Mouse (Mus musculus) testis, adult 2 months (tissue): ENCODE results near the gene Rhbdf1. TPM values are rescaled to one million over a fixed set of nuclear protein-coding genes. Genes with fewer than 3 reads are reported as not detected.

Experiments used
- H3K27ac ChIP-seq: fragments of 200-500 bp; 2 replicates; pipeline ENCODE4 v1.5.1; 2012; ENCODE audit warnings: low read depth, low read length; ENCODE audit not compliant: control insufficient read depth, insufficient read depth
- H3K27me3 ChIP-seq: fragments of 200-500 bp; 2 replicates; pipeline ENCODE4 v1.6.1; 2012; ENCODE audit warnings: mild to moderate bottlenecking, low read length, moderate library complexity; ENCODE audit not compliant: control insufficient read depth, insufficient read depth
- H3K36me3 ChIP-seq: fragments of 200-500 bp; 2 replicates; pipeline ENCODE4 v1.6.1; 2012; ENCODE audit warnings: mild to moderate bottlenecking, low read length; ENCODE audit not compliant: control insufficient read depth, insufficient read depth
- H3K4me1 ChIP-seq: fragments of 200-500 bp; 2 replicates; pipeline ENCODE4 v1.6.1; 2012; ENCODE audit warnings: low read length; ENCODE audit not compliant: control insufficient read depth, insufficient read depth
- H3K4me3 ChIP-seq: fragments of 200-500 bp; 2 replicates; pipeline ENCODE4 v1.5.1; 2012; ENCODE audit warnings: low read depth, mild to moderate bottlenecking, low read length, moderate library complexity, mixed read lengths; ENCODE audit not compliant: control insufficient read depth
- CTCF ChIP-seq: fragments of 200-500 bp; IDR thresholded peaks from 2 replicates; pipeline ENCODE4 v1.5.1; 2012; ENCODE audit warnings: low read depth, mild to moderate bottlenecking, inconsistent platforms, low read length, moderate library complexity; ENCODE audit not compliant: control insufficient read depth, insufficient read depth, insufficient replicate concordance
- POLR2A ChIP-seq: fragments of 200-500 bp; IDR thresholded peaks from 2 replicates; pipeline ENCODE4 v1.6.1; 2012; ENCODE audit warnings: low read depth, mild to moderate bottlenecking, inconsistent platforms, low read length, moderate library complexity; ENCODE audit not compliant: control insufficient read depth
- polyA plus RNA-seq: library from polyadenylated mRNA; depleted of rRNA; stranded (reverse); fragments of >200 nt; gene quantifications from 2 replicates; pipeline ENCODE4 v1.2.3, GENCODE M21; 2012

Gene Rhbdf1
- polyA plus RNA-seq, 1 experiment, result 9.5 TPM

- no peaks in the 10 kb centered on the region for H3K36me3 ChIP-seq
- H3K4me1 ChIP-seq, result peaks cover 10% of the 10 kb centered on the region
- H3K27me3 ChIP-seq, result 0 out of 2 replicates have a peak, but pooled peaks cover 2% of the 10 kb centered on the region
- no peak for TF ChIP-seq POLR2A
- TF ChIP-seq CTCF, result no peak
- H3K4me3 ChIP-seq, result no peak overlapping the region
- no peak overlapping the region for H3K27ac ChIP-seq
Measured at GRCm38 (mm10) chr11:32219287-32219686, 2.8 kb downstream of the Rhbdf1 start.

- Histone ChIP-seq H3K4me1 (peaks cover 10% of the 10 kb centered on the region), H3K27ac (no peak overlapping the region), H3K27me3 (0 out of 2 replicates have a peak, but pooled peaks cover 2% of the 10 kb centered on the region), H3K4me3 (no peak overlapping the region), H3K36me3 (no peaks in the 10 kb centered on the region)
- TF ChIP-seq POLR2A (no peak), CTCF (no peak)
Measured at GRCm38 (mm10) chr11:32218501-32219050, 3.5 kb downstream of the Rhbdf1 start.

- H3K27ac ChIP-seq, result no peak overlapping the region
- 0 out of 2 replicates have a peak, but pooled peaks cover 2% of the 10 kb centered on the region for H3K27me3 ChIP-seq
- no peak overlapping the region for H3K4me3 ChIP-seq
- TF ChIP-seq CTCF, result peak; percentile 43; the same call in 1 of the 2 replicates
- TF ChIP-seq POLR2A, result no peak
- H3K4me1 ChIP-seq, result peaks cover 6% of the 10 kb centered on the region
- no peaks in the 10 kb centered on the region for H3K36me3 ChIP-seq
Measured at GRCm38 (mm10) chr11:32216851-32217250, 5.2 kb downstream of the Rhbdf1 start.

GRCm38 (mm10) chr11:32215372-32216162 is 6.5 kb downstream of the Rhbdf1 start:
- H3K36me3 ChIP-seq, result no peaks in the 10 kb centered on the region

GRCm38 (mm10) chr11:32210623-32211022 is 11.5 kb downstream of the Rhbdf1 start:
- no peak overlapping the region for H3K4me3 ChIP-seq
- peaks cover 2% of the 10 kb centered on the region for H3K4me1 ChIP-seq
- no peak overlapping the region for H3K27ac ChIP-seq
- H3K27me3 ChIP-seq, result no peaks in the 10 kb centered on the region
- peaks cover 3% of the 10 kb centered on the region; the same call in 1 of the 2 replicates for H3K36me3 ChIP-seq
- TF ChIP-seq POLR2A (no peak), CTCF (no peak)

More at GRCm38 (mm10) chr11:32215372-32216162, 6.5 kb downstream of the Rhbdf1 start:
- Histone ChIP-seq H3K4me1 (no peaks in the 10 kb centered on the region; the same call in 1 of the 2 replicates), H3K27ac (no peak overlapping the region), H3K4me3 (no peak overlapping the region), H3K27me3 (no peaks in the 10 kb centered on the region)
- TF ChIP-seq POLR2A (no peak), CTCF (no peak)

- Histone ChIP-seq H3K27me3 (no peaks in the 10 kb centered on the region), H3K4me3 (peak within 1 kb of the TSS; percentile 91), H3K4me1 (peaks cover 6% of the 10 kb centered on the region), H3K36me3 (peaks cover 3% of the 10 kb centered on the region; the same call in 1 of the 2 replicates), H3K27ac (peak within 1 kb of the TSS; percentile 37)
- TF ChIP-seq POLR2A (peak; percentile 50; the same call in 1 of the 2 replicates), CTCF (peak; percentile 51; the same call in 1 of the 2 replicates)
Measured at GRCm38 (mm10) chr11:32205058-32205873, 16.8 kb downstream of the Rhbdf1 start, which contains the start of gene Snrnp25. TSS of gene Snrnp25 (plus strand) at chr11:32205415.
